Mouse (Mus musculus) retina, postnatal 1 day (tissue): Measurements from ENCODE around the gene Haspin.
A peak's percentile ranks its signal among the peaks of the same experiment; 100 is the strongest.

ENCODE experiments used
- DNase-seq: peaks from one replicate; pipeline ENCODE4 v3.0.0-alpha.2; 2012

The Haspin gene

DNA sequence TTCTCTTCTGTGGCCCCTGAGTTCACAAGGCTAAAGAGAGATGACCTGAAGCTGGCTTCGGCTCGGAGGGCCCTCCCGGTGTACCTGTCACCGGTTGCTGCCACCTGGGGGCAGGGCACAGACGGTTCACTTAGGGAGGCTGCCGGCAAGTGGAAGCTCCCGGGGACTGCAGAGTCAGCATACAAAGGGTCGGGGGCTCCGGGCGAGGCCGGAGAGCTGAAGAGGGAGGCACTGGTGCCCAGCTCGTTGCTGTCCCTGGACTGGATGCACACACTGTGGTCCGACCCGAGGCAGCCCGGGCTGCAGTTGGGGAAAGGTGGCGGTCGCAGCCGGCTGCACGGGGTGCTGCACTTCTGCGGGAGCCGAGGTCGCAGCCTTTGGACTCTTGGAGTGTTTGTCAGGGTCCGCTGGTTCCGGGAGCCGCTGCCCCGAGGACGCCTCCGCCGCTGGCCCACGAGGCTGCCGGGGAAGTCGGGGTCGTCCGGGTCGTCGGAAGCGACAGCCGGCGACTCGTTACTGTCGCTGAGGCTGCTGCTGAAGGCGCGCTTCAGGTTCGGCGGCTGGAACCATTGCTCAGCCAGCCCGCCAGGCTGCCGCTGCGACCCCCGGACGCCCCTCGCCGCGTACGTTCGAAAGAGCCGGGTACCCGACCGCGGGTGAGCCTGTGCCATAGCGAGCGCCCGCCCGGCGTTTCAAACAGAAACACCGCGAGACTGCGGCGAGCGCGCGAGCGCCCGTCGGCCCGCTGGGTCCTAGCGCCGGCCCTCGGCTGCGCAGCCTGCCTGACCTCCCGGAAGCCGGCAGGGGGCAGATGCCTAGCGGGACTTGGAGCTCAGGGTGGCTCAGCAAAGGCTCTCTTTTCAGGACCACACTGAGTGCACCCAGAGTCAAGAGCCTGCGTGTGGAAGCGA, at the start of gene Haspin:
Gene Haspin, minus strand, starts transcription at position 704 of the 911 bp plus-strand sequence.
- DNase-seq = peak; percentile 94

DNA sequence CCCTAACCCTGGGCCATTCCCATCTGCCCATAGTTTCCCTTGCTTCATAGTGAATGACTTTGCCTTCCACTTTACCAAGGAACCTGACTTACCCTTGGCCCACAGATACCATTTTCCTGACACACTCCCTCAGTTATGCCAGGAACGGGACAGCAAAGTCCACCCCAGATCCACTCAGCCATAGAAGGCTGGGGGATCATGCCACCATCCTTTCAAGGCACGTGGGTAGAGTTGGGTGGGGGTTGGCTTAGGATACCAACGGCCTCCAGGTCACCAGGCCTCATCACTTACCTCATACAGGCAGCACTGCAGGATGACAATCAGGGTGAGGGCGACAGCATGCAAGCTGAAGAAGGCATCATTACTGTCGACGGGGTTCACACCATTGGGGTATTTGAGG, 49.1 kb upstream of the Haspin start:
- no peak for DNase-seq

- no peak for DNase-seq
Observed at GRCm38 (mm10) chr11:73185872-73186615, 48.0 kb upstream of the Haspin start.

DNA sequence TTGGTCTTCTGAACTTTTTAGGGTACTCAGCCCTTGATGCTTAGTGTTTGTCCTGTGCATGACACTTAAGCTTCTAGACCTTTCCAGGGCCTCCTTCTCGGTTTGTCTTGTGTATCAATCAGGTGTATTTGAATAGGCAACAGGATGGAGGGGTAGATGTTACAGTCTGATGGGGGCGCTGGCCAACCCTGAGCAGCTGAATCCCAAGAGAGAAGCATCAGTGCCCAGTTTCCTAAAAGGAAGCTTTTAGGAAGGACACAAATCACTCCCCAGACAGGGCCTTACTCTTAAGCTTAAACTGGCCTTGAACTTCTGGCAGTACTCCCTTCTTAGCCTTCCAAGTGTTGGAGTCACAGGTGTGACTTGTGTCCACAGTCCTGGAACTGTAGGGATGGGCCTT, 39.8 kb upstream of the Haspin start:
- DNase-seq = no peak

GRCm38 (mm10) chr11:73177509-73177875, 39.4 kb upstream of the Haspin start:
- peak; percentile 84 for DNase-seq

- DNase-seq = peak; percentile 99
Observed at GRCm38 (mm10) chr11:73176608-73177508, 38.8 kb upstream of the Haspin start, which contains the start of the genes Emc6 and Tax1bp3. Emc6 (minus strand) TSS chr11:73177037. Tax1bp3 (plus strand) TSS chr11:73177083.

DNA sequence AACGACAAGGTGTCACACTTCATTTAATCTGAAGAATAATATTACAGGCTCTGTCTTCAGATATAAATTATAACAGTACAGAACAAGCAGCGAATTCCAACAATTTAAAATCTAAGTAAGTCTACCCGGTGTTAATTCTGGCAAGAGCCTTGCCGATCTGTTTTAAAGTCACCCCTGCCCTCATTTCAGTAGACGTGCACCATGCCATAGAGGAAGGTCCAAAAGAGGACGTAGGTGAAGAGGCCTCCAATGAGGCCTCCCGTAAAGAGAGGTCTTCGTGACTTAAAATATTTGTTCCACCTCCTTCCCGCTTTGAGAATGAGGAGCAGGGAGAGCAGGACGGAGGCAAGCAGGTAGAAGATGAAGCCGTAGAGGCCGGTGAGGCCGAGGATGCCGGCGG, 38.1 kb upstream of the Haspin start:
- DNase-seq = no peak

GRCm38 (mm10) chr11:73175612-73176011, 37.5 kb upstream of the Haspin start:
- DNase-seq = no peak

DNA sequence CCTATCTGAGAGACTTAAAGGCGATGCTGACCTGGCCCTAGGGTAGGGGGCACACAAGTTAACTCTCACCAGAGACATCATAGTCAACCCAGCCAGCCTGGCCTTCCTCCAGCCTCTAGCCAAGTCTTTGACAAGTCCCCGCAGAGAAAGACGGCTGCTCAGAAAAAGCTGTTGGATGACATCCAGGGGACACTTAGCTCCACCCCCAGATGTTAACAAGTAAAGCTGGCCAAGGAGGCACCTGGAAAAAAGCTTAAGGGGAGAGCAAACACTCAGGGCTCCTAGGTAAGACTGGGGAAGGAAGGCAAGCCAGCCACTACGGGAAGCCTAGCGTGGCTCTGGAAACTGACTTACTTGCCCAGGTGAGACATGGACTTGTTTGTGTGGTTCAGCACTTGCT, 34.1 kb upstream of the Haspin start:
- no peak for DNase-seq

GRCm38 (mm10) chr11:73169231-73169630, 31.1 kb upstream of the Haspin start:
- DNase-seq = peak; percentile 70

DNA sequence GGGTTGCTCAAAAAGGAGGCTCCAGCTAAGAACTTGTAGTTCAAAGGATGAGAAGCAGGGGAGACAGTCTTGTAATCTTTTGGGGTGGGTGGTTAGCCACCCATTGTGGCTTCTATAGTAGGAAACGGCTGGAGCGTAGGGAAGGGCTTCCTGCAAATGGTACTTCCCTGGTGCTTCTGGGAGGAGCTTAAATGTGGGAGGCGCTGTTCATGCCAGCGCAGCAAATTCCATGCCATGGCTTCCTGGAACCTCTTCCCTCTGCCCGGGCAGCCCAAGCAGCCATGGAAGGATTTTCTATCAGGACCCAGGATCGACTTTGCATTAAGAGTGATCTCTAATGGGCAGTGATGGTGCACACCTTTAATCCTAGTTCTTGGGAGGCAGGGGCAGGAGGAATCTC, 30.5 kb upstream of the Haspin start:
- no peak for DNase-seq

DNA sequence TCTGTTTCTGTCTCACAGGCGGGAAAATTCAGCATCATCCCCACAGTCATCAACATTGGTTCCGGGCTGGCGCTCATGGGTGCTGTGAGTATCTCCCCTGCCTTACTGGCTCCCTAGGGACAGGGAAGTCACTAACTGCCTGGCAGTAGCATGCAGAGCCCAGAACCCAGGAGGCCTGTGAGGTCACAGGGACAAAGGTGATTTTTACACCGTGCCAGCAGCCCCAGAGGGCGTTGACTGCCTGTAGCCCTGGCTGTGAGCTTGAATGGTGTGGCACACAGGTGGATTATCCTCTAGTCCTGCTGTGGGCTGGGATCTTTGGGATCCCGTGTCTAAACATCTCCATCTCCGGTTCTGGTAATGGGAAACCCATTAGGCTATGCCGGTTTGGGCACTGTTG, 30.0 kb upstream of the Haspin start:
- DNase-seq = no peak

GRCm38 (mm10) chr11:73162284-73162683, 24.2 kb upstream of the Haspin start:
- DNase-seq = no peak

GRCm38 (mm10) chr11:73161616-73162015, 23.5 kb upstream of the Haspin start:
- no peak for DNase-seq

DNA sequence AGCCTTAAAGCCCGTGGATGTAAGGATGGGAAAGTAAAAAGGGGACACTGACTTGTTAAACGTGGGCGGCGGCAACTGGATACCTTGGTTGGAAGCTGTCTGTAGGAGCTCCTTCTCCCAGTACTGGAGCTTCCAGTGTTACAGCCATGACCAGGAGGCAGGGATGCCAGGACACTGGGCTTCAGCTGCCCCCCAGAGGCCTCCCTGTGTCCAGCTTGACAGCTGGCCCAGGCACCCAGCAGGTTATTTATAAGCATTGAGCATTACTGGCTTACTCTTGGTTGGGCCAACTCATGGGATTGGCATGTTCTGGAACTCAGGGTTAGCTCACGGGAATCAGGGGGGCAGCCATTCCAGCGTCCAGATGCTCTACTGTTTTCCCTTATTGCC, 22.7 kb upstream of the Haspin start:
- DNase-seq = peak; percentile 48

GRCm38 (mm10) chr11:73159957-73160810, 22.1 kb upstream of the Haspin start, which contains the start of gene P2rx5:
P2rx5 (plus strand) TSS chr11:73160421.
- DNase-seq = peak; percentile 59

GRCm38 (mm10) chr11:73155071-73155470, 17.0 kb upstream of the Haspin start:
- no peak for DNase-seq

DNA sequence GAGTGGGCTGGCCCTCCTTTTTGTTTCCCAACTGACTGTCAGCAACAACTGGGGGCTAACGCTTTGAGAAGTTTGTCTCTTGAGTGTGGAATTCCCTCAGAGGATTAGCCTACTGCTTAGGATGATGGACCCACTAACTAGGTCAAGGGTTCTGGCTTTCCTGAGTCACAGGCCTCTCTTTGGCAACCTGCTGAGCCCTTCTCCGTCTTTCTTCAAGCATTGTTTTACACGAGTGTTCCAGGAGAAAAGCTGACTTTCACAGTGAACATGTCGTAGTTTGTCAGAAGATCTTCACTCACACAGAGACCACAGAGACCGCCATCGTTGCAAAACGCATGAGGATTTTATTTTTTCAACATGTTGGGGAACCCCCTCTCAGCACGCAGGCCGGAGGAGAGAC, 10.1 kb upstream of the Haspin start:
- no peak for DNase-seq

DNA sequence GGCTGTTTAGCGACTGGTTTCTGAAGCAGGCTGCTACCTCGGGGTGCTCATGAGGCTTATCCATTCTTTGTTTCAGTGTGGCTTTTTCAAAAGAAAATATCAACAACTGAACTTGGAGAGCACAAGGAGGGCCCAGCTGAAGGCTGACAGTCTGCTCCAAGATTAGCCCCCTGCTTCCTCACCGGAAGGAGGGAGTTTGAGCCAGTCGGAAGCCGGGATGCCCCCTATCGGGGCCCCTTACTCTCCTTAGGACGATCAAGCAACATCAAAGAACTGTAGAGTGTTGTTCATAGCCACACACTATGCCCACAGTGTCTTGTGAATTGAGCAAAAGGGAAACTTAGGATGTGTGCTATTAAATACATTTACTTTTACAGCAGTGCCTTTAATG, 8.9 kb upstream of the Haspin start:
- DNase-seq = no peak

DNA sequence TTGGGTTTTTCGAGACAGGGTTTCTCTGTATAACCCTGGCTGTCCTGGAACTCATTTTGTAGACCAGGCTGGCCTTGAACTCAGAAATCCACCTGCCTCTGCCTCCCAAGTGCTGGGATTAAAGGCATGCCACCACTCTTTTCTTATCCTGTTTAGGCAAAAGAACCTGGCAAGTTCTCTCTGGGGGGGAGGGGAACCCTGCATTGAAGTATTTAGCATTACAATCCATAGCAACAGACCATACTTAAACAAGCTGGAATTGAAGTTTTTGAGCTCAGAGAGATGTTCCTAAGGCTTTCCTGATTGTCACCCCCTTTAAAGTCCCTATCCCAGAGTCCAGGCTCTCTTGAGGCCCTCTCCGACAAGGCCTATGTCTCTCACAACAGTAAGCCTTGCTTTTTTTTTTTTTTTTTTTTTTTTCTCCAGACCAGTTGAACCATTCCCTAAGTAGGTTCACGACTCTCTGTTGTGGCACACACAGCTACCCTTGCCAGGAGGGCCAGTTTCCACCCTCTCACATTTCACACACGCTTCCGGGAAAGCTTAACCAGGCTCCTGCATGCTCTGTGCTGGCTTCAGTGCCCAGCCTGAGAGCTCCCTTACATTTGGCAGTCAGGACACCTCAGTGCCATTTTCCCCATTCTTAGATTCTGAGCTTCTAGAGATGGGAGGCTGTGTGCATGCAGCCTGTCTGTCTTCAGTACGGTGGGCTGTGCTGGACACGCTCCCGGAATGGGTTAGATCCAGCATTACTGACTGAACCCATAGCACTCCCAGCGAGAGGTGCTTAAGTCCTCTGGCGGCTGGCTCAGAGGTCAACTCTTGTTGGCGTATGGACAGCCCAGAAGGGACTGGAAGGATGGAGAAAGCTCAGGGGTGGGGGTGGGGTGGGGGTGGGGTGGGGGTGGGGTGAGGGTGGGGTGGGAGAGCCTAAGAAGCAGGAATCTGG, 8.2 kb upstream of the Haspin start:
- DNase-seq = no peak

DNA sequence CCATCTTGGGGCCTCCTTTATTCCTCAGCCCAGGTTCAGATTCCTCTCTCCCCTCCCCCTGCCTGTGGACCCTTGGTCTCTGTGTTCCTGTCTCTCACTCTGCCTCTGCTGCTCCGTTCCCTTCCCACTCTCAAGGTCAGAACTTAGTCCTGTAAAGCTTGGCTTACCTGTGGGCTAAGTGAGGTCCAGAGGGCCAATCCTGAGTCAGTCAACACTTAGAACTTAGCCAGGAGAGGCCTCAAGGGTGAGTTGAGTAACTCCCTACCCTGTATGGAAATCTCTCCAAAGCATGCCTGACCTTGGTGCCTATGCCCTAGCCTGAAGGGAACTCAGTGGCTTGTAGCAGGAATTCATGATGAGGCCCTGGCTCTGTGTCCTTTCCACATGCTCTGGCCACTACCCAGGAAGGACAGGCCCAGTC, 6.2 kb upstream of the Haspin start:
- no peak for DNase-seq
